Mouse (Mus musculus) ovary, adult 18-20 months (tissue): ENCODE results near the gene Sfr1.
A peak's percentile ranks its signal among the peaks of the same experiment; 100 is the strongest.

Experiments used
- DNase-seq: peaks from one replicate; pipeline ENCODE4 v3.0.0; 2022; ENCODE audit warnings: low spot score, mixed read lengths

Gene Sfr1

DNA sequence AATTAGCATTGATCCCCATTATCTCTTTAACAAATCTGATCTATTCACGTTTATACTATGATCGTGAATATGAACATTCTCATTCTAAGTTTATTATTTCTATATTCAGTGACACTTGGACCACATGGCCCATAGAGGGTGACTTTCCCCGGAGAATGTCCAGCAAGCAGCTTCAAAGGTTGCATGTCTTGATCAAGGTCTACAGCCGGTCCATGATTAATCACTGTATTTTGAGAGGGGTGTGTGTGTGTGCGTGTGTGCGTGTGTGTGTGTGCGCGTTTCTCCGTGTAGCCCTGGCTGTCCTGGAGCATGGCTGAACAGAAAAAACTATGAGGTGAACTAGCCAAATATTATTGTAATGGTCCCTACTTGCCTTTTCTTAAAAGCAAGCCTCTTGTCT is 21.0 kb downstream of the Sfr1 start:
- no peak for DNase-seq

DNA sequence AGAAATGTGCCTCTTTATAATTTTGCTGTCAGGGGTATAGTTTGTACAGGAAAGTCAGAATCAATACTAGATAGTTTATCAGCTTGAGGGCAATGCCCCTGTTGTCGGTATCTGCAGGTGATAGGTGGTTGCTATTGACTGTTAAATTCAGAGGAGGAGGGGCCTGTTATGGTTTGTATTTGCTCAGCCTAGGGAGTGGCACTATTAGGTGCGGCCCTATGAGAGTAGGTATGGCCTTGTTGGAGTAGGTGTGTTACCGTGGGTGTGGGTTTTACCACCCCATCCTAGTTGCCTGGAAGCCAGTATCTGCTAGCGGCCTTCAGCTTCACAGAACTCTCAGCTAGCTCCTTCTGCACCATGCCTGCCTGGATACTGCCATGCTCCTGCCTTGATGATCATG is 22.4 kb downstream of the Sfr1 start:
- no peak for DNase-seq

DNA sequence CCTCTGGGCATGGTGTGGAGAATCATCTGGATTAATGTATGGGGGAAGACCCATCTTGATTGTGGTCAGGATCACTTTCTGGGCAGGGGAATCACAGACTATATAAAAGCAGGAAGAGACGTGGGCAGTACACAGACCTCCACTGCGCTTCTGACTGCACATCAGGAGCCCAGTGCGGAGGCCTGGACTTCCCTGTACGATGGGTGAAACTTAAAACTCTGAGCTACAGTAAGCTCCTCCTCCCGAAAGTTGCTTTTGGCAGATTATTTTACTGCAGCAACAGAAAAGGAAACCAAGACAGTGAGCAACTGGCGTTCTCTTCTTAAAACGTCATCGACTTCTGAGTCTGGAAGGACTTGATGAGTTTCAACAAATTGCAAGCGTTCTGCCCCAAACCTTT is 23.4 kb downstream of the Sfr1 start:
- no peak for DNase-seq

DNA sequence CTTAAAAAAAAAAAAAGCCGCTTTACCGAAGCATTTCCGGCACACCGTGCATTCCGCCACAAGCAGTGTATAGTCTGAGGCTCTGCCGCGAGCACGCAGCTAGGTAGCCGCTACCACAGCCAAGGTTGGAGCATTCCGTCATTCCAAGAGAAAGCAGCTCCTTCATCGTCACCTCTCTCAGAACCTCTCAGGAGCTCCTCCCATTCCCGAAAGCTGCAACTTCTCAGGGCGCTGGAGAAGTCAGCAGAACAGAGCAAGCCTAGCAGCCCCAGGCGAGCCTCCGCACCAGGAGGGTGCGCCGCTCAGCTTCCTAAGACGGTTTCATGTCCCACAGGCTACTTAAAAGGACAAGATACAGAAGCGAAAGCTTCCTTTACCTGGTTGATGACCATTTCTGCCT is 24.1 kb downstream of the Sfr1 start:
- peak; percentile 15 for DNase-seq

DNA sequence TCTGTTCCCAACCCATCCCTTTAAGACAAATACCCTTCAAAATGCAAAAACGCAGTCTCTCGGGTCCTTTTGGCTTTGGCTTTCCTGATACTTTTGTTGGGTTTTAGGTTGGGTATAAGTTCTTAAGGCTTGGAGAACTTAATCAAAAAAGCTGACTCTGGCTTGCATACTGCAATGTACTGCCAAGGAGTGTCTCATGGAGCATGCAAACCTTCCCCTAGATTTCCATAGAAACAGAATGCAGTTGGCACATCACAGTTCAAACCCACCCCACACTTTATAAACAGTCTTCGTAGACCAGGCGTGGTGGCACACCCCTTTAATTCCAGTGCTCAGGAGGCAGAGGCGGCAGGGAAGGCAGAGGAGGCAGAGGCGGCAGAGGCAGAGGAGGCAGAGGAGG is 46.4 kb downstream of the Sfr1 start:
- DNase-seq, result no peak

DNA sequence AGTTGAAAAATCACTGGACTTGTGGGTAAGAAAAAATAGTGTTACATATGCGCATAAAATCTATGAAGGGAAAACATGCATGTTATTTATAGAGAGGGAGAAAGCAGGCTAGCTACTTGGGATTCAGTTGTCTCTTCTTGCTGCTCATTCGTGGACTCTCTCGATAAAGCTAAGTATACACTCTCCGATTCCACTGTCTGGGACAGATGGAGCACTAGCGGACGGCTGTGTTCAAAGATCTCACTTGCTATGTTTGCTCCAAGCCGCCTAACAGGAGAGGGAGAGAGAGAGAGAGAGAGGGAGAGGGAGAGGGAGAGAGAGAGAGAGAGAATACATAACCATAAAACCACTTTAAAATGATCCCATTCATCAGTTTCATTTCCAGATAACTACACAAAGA is 48.7 kb downstream of the Sfr1 start:
- no peak for DNase-seq

DNA sequence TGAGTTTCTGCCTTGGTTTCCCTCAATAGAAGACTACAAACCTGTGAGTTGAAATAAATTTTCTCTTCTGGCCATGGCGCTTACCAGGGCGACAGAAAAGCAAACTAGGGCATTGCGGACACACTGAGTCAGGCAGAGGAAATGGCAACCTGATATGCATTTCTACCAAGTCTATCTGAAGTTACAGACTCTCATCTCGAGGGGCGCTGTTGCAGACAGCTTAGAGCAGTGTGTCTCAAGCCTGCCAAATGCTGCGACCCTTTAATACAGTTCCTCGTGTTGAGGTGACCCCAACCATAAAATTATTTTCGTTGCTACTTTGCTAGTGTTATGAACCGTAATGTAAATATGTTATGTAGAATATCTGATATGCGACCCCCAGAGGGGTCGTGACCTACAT is 49.5 kb downstream of the Sfr1 start:
- DNase-seq, result no peak

DNA sequence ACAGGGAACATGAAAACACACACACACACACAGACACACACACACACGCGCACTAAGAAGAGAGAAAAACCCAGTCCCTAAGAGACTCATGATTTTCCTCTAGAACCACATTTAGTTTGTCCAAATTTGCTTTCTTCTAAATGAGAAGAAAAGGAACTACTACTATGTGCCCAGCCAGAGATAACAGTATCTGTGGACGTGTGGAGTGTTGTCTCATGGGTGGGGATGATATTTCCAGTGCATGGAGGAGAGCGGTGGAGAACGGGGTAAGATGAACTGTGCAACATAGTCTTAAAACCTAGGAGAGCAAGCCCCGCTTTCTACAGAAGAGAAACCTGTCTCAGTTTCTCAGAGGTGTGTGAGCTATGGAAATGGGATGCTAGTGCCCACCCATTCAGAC is 52.4 kb downstream of the Sfr1 start:
- no peak for DNase-seq
